Mouse (Mus musculus): Measurements from ENCODE around the gene Dkk2. TPM values are rescaled to one million over a fixed set of nuclear protein-coding genes. Genes with fewer than 3 reads are reported as not detected.

Gene Dkk2
- 0.20 and 0.23 TPM in 2 replicates for polyA plus RNA-seq (2012; rRNA removed)

GRCm38 (mm10) chr3:132085112-132085822, at the start of gene Dkk2:
Gene Dkk2 (plus strand): TSS chr3:132085292.

Measured in liver, embryonic 18 days (tissue).